Mouse (Mus musculus) embryonic facial prominence, embryonic 13.5 days (tissue): ENCODE measurements around the gene Lrp8. TPM values are rescaled to one million over a fixed set of nuclear protein-coding genes. Genes with fewer than 3 reads are reported as not detected.
A peak's percentile ranks its signal among the peaks of the same experiment; 100 is the strongest.

Source experiments
- ATAC-seq: fragments of 200-750 bp; cut with Nextera tagmentation; 2 replicates; pipeline ENCODE4 v1.8.0; 2017; ENCODE audit warnings: low read depth; ENCODE audit not compliant: insufficient number of reproducible peaks, insufficient read depth, low FRiP score, low TSS enrichment
- H3K27ac ChIP-seq: fragments of 300-500 bp; sonication (generic); 2 replicates; pipeline ENCODE4 v1.5.1; 2015; ENCODE audit warnings: moderate library complexity, mild to moderate bottlenecking, inconsistent platforms
- H3K27me3 ChIP-seq: fragments of 300-500 bp; sonication (generic); 2 replicates; pipeline ENCODE4 v1.6.1; 2015; ENCODE audit warnings: mild to moderate bottlenecking, inconsistent platforms
- H3K36me3 ChIP-seq: fragments of 300-500 bp; sonication (generic); 2 replicates; pipeline ENCODE4 v1.6.1; 2015; ENCODE audit warnings: mild to moderate bottlenecking, inconsistent platforms
- H3K4me1 ChIP-seq: fragments of 300-500 bp; sonication (generic); 2 replicates; pipeline ENCODE4 v1.6.1; 2015; ENCODE audit warnings: inconsistent platforms
- H3K4me2 ChIP-seq: fragments of 300-500 bp; sonication (generic); 2 replicates; pipeline ENCODE4 v1.6.1; 2015; ENCODE audit warnings: moderate library complexity, mild to moderate bottlenecking, inconsistent platforms
- H3K4me3 ChIP-seq: fragments of 300-500 bp; sonication (generic); 2 replicates; pipeline ENCODE4 v1.5.1; 2015; ENCODE audit warnings: mild to moderate bottlenecking, inconsistent platforms
- H3K9ac ChIP-seq: fragments of 300-500 bp; sonication (generic); 2 replicates; pipeline ENCODE4 v1.6.1; 2015; ENCODE audit warnings: mild to moderate bottlenecking, inconsistent platforms
- H3K9me3 ChIP-seq: fragments of 300-500 bp; sonication (generic); 2 replicates; pipeline ENCODE4 v1.6.1; 2016; ENCODE audit warnings: inconsistent platforms
- WGBS: fragments of 180-500 bp; shearing (Covaris S2); methylation state at CpG from one replicate; pipeline ENCODE4 v1.1.7; 2015; ENCODE audit warnings: mixed read lengths; 5-methylcytosine and 5-hydroxymethylcytosine counted together
- polyA plus RNA-seq: library from polyadenylated mRNA; unstranded; fragments of >200 nt; fragmentation: Nextera tagmentation; extraction: Ambion mirVana; gene quantifications from 2 replicates; pipeline ENCODE4 v1.2.1, GENCODE M21; 2015

The Lrp8 gene
- polyA plus RNA-seq, 1 experiment from 2014 or later, result 4.1 TPM

GRCm38 (mm10) chr4:107923803-107924194 lies 121.7 kb downstream of the Lrp8 start:
- Histone ChIP-seq H3K4me2 (peak overlapping the region; percentile 79), H3K4me3 (peak overlapping the region; percentile 78), H3K27ac (no peak overlapping the region), H3K9me3 (no peaks in the 10 kb centered on the region), H3K27me3 (no peaks in the 10 kb centered on the region), H3K4me1 (peaks cover 18% of the 10 kb centered on the region), H3K36me3 (no peaks in the 10 kb centered on the region), H3K9ac (peak overlapping the region; percentile 90)
- ATAC-seq, result no peak
- 41% methylated on average over 7 of the region's 7 CpGs for WGBS

Other genes starting within 250 kb of the Lrp8 start
- 0.37 and 1.0 TPM in 2 replicates for gene Dmrtb1, start 118.0 kb upstream of the Lrp8 start, polyA plus RNA-seq
- 214 and 216 TPM in 2 replicates for gene Magoh, start 77.5 kb downstream of the Lrp8 start, polyA plus RNA-seq
- 134 and 140 TPM in 2 replicates for gene 0610037L13Rik, start 87.6 kb downstream of the Lrp8 start, polyA plus RNA-seq
- gene Cpt2, start 121.3 kb downstream of the Lrp8 start, polyA plus RNA-seq, result 24.2 and 26.5 TPM in 2 replicates
- gene Slc1a7, start 166.1 kb downstream of the Lrp8 start, polyA plus RNA-seq, result not detected in 2 replicates